Mouse (Mus musculus): ENCODE data around the gene Cactin.

Gene Cactin

DNA sequence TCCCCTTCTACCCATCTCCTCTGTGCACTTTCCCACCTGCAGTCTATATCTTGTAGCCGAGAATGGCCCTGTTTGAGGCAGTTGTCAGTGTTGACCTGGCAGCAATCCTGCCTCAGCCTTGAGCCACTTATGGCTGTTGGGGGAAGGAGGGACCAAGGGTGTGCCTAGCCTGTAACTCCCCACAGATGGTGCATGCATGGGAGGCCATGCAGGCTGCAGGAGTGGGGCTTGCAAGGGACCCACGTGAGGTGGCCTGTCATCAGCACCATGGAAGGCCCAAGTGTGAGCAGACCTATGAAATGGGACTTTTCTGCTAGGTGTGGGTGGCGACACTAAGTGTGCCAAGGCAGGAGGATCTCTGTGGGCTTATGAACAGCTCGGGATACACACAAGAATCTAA is 44.2 kb downstream of the Cactin start:
- no peak for DNase-seq (ENCODE audit: low spot score)

DNA sequence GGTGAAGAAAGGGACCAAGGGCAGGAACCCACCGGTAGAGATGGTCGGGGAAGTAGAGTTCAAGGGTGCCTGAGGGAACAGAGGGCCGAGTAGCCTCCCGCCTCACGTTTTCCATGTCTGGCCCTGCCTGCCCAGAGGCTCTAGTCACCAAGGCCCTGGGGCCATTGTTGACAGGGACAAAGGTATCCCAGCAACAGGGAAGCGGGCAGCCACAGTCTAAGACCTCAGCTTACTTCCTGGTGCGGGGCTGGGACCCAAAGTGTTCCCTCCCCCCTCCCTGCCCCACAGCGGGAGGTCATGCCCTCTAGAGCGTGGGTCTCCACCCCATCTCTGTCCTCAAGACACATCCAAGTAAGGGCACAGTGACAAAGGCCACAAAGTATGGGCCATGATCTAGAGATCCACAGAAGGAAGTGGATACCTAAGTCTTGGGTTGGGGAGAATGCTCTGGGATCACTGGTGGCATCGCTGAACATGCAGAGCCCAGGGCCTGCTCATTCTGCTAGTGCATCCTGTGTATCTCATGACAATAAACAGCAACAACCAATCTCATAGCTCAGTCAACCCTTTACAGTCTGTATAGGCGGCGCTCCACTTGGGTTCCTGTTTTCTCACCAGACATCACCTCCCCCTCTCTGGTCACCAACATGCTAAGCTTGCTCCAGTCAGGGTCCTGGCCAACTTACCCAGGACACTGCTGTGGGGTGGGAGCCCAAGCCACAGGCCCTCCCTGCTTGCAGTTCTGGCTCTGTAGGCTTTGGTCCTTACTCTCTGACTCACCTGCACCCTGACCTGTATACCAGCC is 45.0 kb downstream of the Cactin start, which contains the start of gene 4930404N11Rik:
4930404N11Rik (minus strand) TSS at position 145 of the 805 bp plus-strand sequence.
- no peak for DNase-seq (ENCODE audit: low spot score)

DNA sequence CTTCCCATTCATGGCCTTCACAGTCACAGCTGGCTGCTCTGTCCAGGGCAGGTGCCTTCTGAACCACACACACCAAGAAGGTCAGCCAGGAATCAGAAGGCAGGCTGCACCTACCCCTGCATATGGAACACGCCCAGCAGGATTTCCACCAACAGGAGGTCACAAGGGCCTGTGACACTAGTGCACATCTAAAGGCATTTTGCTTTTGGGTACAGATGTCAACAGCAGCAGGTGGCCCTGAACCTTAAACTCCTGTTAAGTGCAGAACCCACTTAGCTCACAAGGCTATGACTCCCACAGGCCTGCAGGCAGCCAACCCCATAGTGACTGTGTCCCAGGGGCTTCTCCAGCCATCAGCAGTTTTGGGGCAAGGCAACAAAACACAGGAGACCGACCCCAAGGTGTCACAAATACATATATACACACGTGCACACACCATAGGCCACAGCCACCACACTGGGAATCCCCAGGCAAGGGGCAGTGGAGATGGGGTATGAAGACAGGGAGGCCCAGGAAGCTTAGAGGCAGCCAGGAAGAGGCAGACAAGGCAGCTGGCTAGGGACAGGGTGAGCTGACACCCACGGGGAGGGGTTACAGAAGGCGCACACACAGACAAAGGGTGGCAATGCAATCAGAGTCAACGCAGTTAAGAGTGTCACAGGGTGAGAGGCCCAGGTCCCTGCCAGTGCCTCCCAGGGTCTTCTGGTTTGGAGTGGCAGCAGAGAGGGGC is 45.7 kb downstream of the Cactin start:
- DNase-seq (ENCODE audit: low spot score), result no peak

DNA sequence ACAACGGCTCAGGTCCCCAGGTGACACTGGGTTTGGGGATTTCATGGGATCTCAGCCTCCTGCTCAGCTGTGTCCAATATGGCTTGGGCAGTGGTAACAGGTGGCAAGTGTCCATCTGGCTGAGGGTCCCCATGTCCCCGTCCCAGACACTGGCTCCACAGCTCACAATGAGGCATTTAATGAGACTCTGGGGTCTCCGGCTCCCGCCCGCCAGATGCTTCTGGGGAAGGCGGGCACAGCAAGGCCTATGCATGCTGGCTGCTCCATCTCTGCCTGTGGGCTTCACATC is 46.2 kb downstream of the Cactin start:
- no peak for DNase-seq (ENCODE audit: low spot score)

DNA sequence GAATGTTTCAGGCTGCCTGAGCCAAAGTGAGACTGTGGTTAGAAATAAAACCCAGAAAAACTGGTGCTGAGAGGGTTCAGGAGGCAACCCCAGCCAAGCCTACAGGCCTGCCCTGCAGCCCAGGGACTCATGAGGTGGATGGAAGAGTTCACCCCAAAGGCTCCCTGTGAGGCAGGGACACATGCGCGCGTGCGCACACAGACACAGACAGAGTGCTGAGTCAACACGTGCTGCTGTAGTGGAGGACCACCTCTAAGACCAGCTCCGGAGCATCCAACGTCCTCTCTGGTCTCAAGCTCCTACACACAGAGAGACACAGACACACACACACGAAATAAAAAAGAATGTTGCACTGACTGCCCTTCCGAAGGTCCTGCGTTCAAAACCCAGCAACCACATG is 54.4 kb downstream of the Cactin start:
- no peak for DNase-seq (ENCODE audit: low spot score)
